Comparison of ENCODE assay signal across 28 mouse cellular contexts in genomic region chr2:59959668-59960494, GRCm38 (mm10).
DNase-seq lines count a peak whose midpoint lies in the region; ATAC-seq and TF ChIP-seq lines count a peak whose summit lies in the region.
"Had no signal": no experiment of that assay in that cellular context is flagged by ENCODE, and none has a peak within 500 bp of the region (broad histone marks: within the 10 kb centered on the region; RNA-seq: fewer than 3 reads in every experiment).

No protein-coding gene starts in this region.

- no peak for TF ChIP-seq CTCF in CH12.LX (conservative IDR thresholded peaks at IDR 0.05 in 1 of 2, IDR thresholded peaks at IDR 0.05 in 1 of 2; ENCODE audit: low read depth in 2 of 2, low read length in 2 of 2)
- TF ChIP-seq CTCF in heart, postnatal 0 days (IDR thresholded peaks at IDR 0.05; ENCODE audit: low read depth), result no peak

- peaks cover 8 to 61% of the 10 kb centered on the region in 2 experiments for H3K4me1 ChIP-seq in CH12.LX (ENCODE audit: control insufficient read depth in 1 of 2, insufficient read depth in 2 of 2)
- H3K4me1 ChIP-seq in heart, embryonic 12.5 days (replicated peaks), result peaks cover 43% of the 10 kb centered on the region
- peaks cover 24% of the 10 kb centered on the region for H3K4me1 ChIP-seq in heart, postnatal 0 days (ENCODE audit: control insufficient read depth, insufficient read depth)
- H3K4me1 ChIP-seq: embryonic facial prominence, embryonic 12.5 days; hindbrain, embryonic 12.5 days; limb, embryonic 13.5 days; lung, embryonic 15.5 days; megakaryocyte, embryonic 14.5 days; midbrain, embryonic 12.5 days had no signal

- WGBS in heart, embryonic 12.5 days, result 50% methylated on average over 14 of the region's 14 CpGs
- 41% methylated on average over 14 of the region's 14 CpGs for whole genome bisulfite sequencing in heart, postnatal 0 days

- no peaks in the 10 kb centered on the region for H3K27me3 ChIP-seq in CH12.LX (replicated peaks)
- no peaks in the 10 kb centered on the region for H3K27me3 ChIP-seq in heart, embryonic 12.5 days (replicated peaks)
- H3K27me3 ChIP-seq in heart, postnatal 0 days (ENCODE audit: control insufficient read depth, insufficient read depth, low read length), result no peaks in the 10 kb centered on the region
- H3K27me3 ChIP-seq: embryonic facial prominence, embryonic 12.5 days; hindbrain, embryonic 12.5 days; limb, embryonic 13.5 days; lung, embryonic 15.5 days; megakaryocyte, embryonic 14.5 days; midbrain, embryonic 12.5 days; neural tube, embryonic 13.5 days had no signal

- no peak for TF ChIP-seq POLR2A in CH12.LX (IDR thresholded peaks at IDR 0.05; ENCODE audit: low read depth, low read length)

- H3K4me2 ChIP-seq in CH12.LX (ENCODE audit: insufficient read depth, low read depth, poor library complexity, severe bottlenecking), result peak overlapping the region; percentile 98
- peak overlapping the region; percentile 23 for H3K4me2 ChIP-seq in heart, embryonic 12.5 days
- peak overlapping the region; percentile 41 for H3K4me2 ChIP-seq in heart, postnatal 0 days (ENCODE audit: low read depth, low read length)
- H3K4me2 ChIP-seq: embryonic facial prominence, embryonic 12.5 days; hindbrain, embryonic 12.5 days; limb, embryonic 13.5 days; liver, embryonic 11.5 days; lung, embryonic 15.5 days; midbrain, embryonic 12.5 days; neural tube, embryonic 13.5 days had no signal

- H3K79me2 ChIP-seq in CH12.LX (replicated peaks; ENCODE audit: control insufficient read depth, extremely low read depth, insufficient read depth, poor library complexity, severe bottlenecking), result 0 out of 2 replicates have a peak, but pooled peaks cover 8% of the 10 kb centered on the region

- H3K4me3 ChIP-seq in CH12.LX (replicated peaks in 1 of 3; ENCODE audit: low read depth in 2 of 3, low read length in 2 of 3, poor library complexity in 1 of 3), result peak overlapping the region in 2 of 3 experiments; percentile 2 to 21
- no peak overlapping the region for H3K4me3 ChIP-seq in heart, embryonic 12.5 days
- H3K4me3 ChIP-seq in heart, postnatal 0 days (ENCODE audit: low read depth, low read length), result 0 out of 2 replicates have a peak overlapping the region, but pooled peaks have one; percentile 12
- H3K4me3 ChIP-seq: embryonic facial prominence, embryonic 12.5 days; hindbrain, embryonic 12.5 days; limb, embryonic 13.5 days; lung, embryonic 15.5 days; megakaryocyte, embryonic 14.5 days; midbrain, embryonic 12.5 days; neural tube, embryonic 13.5 days had no signal

- DNase-seq in heart, adult 11 months, result peak; percentile 90
- DNase-seq in heart, postnatal 25 days (ENCODE audit: low spot score), result no peak
- peak; percentile 63 for DNase-seq in CH12.LX (ENCODE audit: extremely low read depth)
- DNase-seq in heart, postnatal 0 days (ENCODE audit: low spot score), result peak; percentile 84
- no peak for DNase-seq in left cerebral cortex, postnatal 36 days (ENCODE audit: low spot score in 2 of 2)
- no peak for DNase-seq in cerebellum, adult 9-11 months
- DNase-seq in thymus, postnatal 10 days (ENCODE audit: low spot score in 2 of 2), result no peak
- DNase-seq: adrenal gland, adult 2 months; adrenal gland, postnatal 36 days; B cell, adult 2 months; cerebellum, adult 8-10 months; cerebellum, postnatal 36 days; embryo, embryonic 11 days; gastrocnemius, postnatal 25 days; kidney, adult 9 months; kidney, postnatal 14 days had no signal

- TF ChIP-seq RAD21 in CH12.LX (IDR thresholded peaks at IDR 0.05; ENCODE audit: low read depth, low read length), result no peak

- intact Hi-C loops in heart, postnatal 25 days (cut with DNase I), result loop anchor here (5.0 to 10.0 kb wide), 2 partner anchors 128 to 455 kb away; no protein-coding TSS in a partner anchor
- intact Hi-C loops in left cerebral cortex, postnatal 36 days (cut with DNase I), result no loop called here

- no peak for ATAC-seq in heart, embryonic 12.5 days (ENCODE audit: insufficient number of reproducible peaks, low FRiP score)
- ATAC-seq in heart, postnatal 0 days (ENCODE audit: insufficient read depth, low read depth), result peak; percentile 74
- ATAC-seq: activated CD4-positive, CD25-positive, alpha-beta regulatory T cell, adult 4 months; forebrain, embryonic 14.5 days; intestine, postnatal 0 days had no signal

- in situ Hi-C loops in CH12.LX (cut with MboI; ENCODE audit: low pct_ligation_motif_present, low pct_unique_long_range_greater_than_20kb, low sequenced_read_pairs), result no loop called here

- peak; percentile 74 for TF ChIP-seq EP300 in CH12.LX (IDR thresholded peaks at IDR 0.05; ENCODE audit: low read length)
- TF ChIP-seq EP300 in heart, postnatal 0 days (IDR thresholded peaks at IDR 0.05; ENCODE audit: low read depth), result no peak

- dilution Hi-C loops in CH12.LX (cut with MboI; ENCODE audit: extremely low pct_ligation_motif_present, extremely low pct_unique_long_range_greater_than_20kb, low sequenced_read_pairs), result no loop called here

- H3K36me3 ChIP-seq in CH12.LX (replicated peaks in 1 of 2; ENCODE audit: control insufficient read depth in 1 of 2, insufficient read depth in 1 of 2, low read length in 1 of 2), result peaks cover 26 to 42% of the 10 kb centered on the region in 2 experiments
- peaks cover 21% of the 10 kb centered on the region; the same call in 1 of the 2 replicates for H3K36me3 ChIP-seq in heart, embryonic 12.5 days
- peaks cover 34% of the 10 kb centered on the region for H3K36me3 ChIP-seq in heart, postnatal 0 days (replicated peaks; ENCODE audit: control insufficient read depth, insufficient read depth, low read length)

- no peaks in the 10 kb centered on the region for H3K9me3 ChIP-seq in CH12.LX (replicated peaks; ENCODE audit: low read length)
- no peaks in the 10 kb centered on the region for H3K9me3 ChIP-seq in heart, embryonic 12.5 days (replicated peaks)
- H3K9me3 ChIP-seq in heart, postnatal 0 days (replicated peaks; ENCODE audit: control insufficient read depth, low read length), result no peaks in the 10 kb centered on the region
- H3K9me3 ChIP-seq: embryonic facial prominence, embryonic 12.5 days; hindbrain, embryonic 12.5 days; limb, embryonic 13.5 days; lung, embryonic 15.5 days; megakaryocyte, embryonic 14.5 days; midbrain, embryonic 12.5 days; neural tube, embryonic 13.5 days had no signal

- peak overlapping the region; percentile 91 for H3K27ac ChIP-seq in CH12.LX (ENCODE audit: insufficient read depth, low read depth)
- H3K27ac ChIP-seq in heart, embryonic 12.5 days (ENCODE audit: poor library complexity, severe bottlenecking), result peak overlapping the region; percentile 84
- H3K27ac ChIP-seq in heart, postnatal 0 days (ENCODE audit: low read depth), result peak overlapping the region; percentile 62
- H3K27ac ChIP-seq: embryonic facial prominence, embryonic 12.5 days; hindbrain, embryonic 12.5 days; limb, embryonic 13.5 days; lung, embryonic 15.5 days; midbrain, embryonic 12.5 days; neural tube, embryonic 13.5 days had no signal

- peak overlapping the region; percentile 69 for H3K9ac ChIP-seq in CH12.LX (ENCODE audit: insufficient read depth, low read depth)
- H3K9ac ChIP-seq in heart, embryonic 12.5 days, result peak overlapping the region; percentile 11; the same call in 1 of the 2 replicates
- H3K9ac ChIP-seq in heart, postnatal 0 days (replicated peaks; ENCODE audit: low read depth, low read length), result no peak overlapping the region
- H3K9ac ChIP-seq: embryonic facial prominence, embryonic 12.5 days; hindbrain, embryonic 12.5 days; limb, embryonic 13.5 days; lung, embryonic 15.5 days; midbrain, embryonic 12.5 days; neural tube, embryonic 13.5 days had no signal

TF ChIP-seq in CH12.LX, 34 proteins besides CTCF, POLR2A, EP300 and RAD21 (continues in another document):
- TF ChIP-seq POLR2AphosphoS2 (IDR thresholded peaks at IDR 0.05; ENCODE audit: low read depth, low read length), result no peak
- TF ChIP-seq MXI1 (IDR thresholded peaks at IDR 0.05; ENCODE audit: low read depth, low read length), result peak; percentile 57; the same call in 1 of the 2 replicates
- peak; percentile 54; the same call in 1 of the 2 replicates for TF ChIP-seq ZMIZ1 (IDR thresholded peaks at IDR 0.05; ENCODE audit: low read depth, low read length)
- no peak for TF ChIP-seq MAX (IDR thresholded peaks at IDR 0.05; ENCODE audit: low read length)
- TF ChIP-seq CHD1 (IDR thresholded peaks at IDR 0.05; ENCODE audit: low read depth, low read length), result no peak
- no peak for TF ChIP-seq MYC (IDR thresholded peaks at IDR 0.05; ENCODE audit: low read depth, low read length)
- no peak for TF ChIP-seq NRF1 (IDR thresholded peaks at IDR 0.05; ENCODE audit: low read depth, low read length)
- TF ChIP-seq RCOR1 (conservative IDR thresholded peaks at IDR 0.05; ENCODE audit: low read depth, low read length), result 0 out of 2 replicates have a peak, but pooled peaks have one; percentile 47
- no peak for TF ChIP-seq KAT2A (IDR thresholded peaks at IDR 0.05; ENCODE audit: insufficient replicate concordance, low read length)
- no peak for TF ChIP-seq USF1 (IDR thresholded peaks at IDR 0.05; ENCODE audit: low read depth, low read length)
- TF ChIP-seq E2F4 (IDR thresholded peaks at IDR 0.05; ENCODE audit: insufficient replicate concordance, low read depth, low read length), result no peak
- TF ChIP-seq ZKSCAN1 (IDR thresholded peaks at IDR 0.05; ENCODE audit: borderline replicate concordance, low read depth, low read length), result no peak
- no peak for TF ChIP-seq MAZ (IDR thresholded peaks at IDR 0.05; ENCODE audit: low read depth, low read length)
- peak; percentile 27; the same call in 1 of the 2 replicates for TF ChIP-seq BHLHE40 (IDR thresholded peaks at IDR 0.05; ENCODE audit: low read depth, low read length)
- peak; percentile 31; the same call in 1 of the 2 replicates for TF ChIP-seq ELF1 (IDR thresholded peaks at IDR 0.05; ENCODE audit: low read depth, low read length)
- TF ChIP-seq JUN (IDR thresholded peaks at IDR 0.05; ENCODE audit: insufficient read depth, low read depth, low read length), result no peak; the same call in 1 of the 2 replicates
- no peak for TF ChIP-seq ZC3H11A (IDR thresholded peaks at IDR 0.05; ENCODE audit: low read depth, low read length)
- peak; percentile 39; the same call in 1 of the 2 replicates for TF ChIP-seq TCF12 (IDR thresholded peaks at IDR 0.05; ENCODE audit: low read depth, low read length)
- peak; percentile 53 for TF ChIP-seq ETS1 (conservative IDR thresholded peaks at IDR 0.05; ENCODE audit: low read depth, low read length)
- no peak for TF ChIP-seq JUND (conservative IDR thresholded peaks at IDR 0.05; ENCODE audit: low read depth, low read length)
- 0 out of 2 replicates have a peak, but pooled peaks have one; percentile 33 for TF ChIP-seq UBTF (IDR thresholded peaks at IDR 0.05; ENCODE audit: low read depth, low read length)
- TF ChIP-seq TBP (conservative IDR thresholded peaks at IDR 0.05; ENCODE audit: low read depth, low read length), result peak; percentile 78; the same call in 1 of the 2 replicates
- TF ChIP-seq PAX5 (IDR thresholded peaks at IDR 0.05; ENCODE audit: low read length), result no peak
- TF ChIP-seq SIN3A (IDR thresholded peaks at IDR 0.05; ENCODE audit: low read length), result peak; percentile 60
- no peak for TF ChIP-seq CHD2 (IDR thresholded peaks at IDR 0.05; ENCODE audit: low read length)
- no peak for TF ChIP-seq HCFC1 (IDR thresholded peaks at IDR 0.05; ENCODE audit: low read depth, low read length)

Comparison
In these comparisons a context has a peak if more than half of its experiments do, and no peak if none do; other contexts are left out.
1. DNase-seq: peak in heart, adult 11 months (single experiment), CH12.LX (single experiment) and heart, postnatal 0 days (single experiment); none in heart, postnatal 25 days (single experiment), left cerebral cortex, postnatal 36 days (0 of 2), cerebellum, adult 9-11 months (single experiment) and thymus, postnatal 10 days (0 of 2).
2. H3K4me2 ChIP-seq: peak in every context shown above with its lines; median percentile 98 in CH12.LX; 41 in heart, postnatal 0 days; 23 in heart, embryonic 12.5 days.
3. Peak in every context shown above with its lines, with median percentiles within 50 percentile points of each other: H3K27ac ChIP-seq.